Mouse (Mus musculus) embryonic fibroblast, embryonic 13.5 days (primary cell): Measurements from ENCODE around the gene Cyp19a1. TPM values are rescaled to one million over a fixed set of nuclear protein-coding genes. Genes with fewer than 3 reads are reported as not detected.

Experiments
- H3K27ac ChIP-seq: 2 replicates; pipeline ENCODE4 v1.5.1; 2012; ENCODE audit warnings: low read length, control low read depth, inconsistent platforms; ENCODE audit not compliant: insufficient read depth
- H3K4me1 ChIP-seq: 2 replicates; pipeline ENCODE4 v1.6.1; 2011; ENCODE audit warnings: low read length; ENCODE audit not compliant: control insufficient read depth, insufficient read depth
- H3K4me3 ChIP-seq: 2 replicates; pipeline ENCODE4 v1.5.1; 2011; ENCODE audit warnings: mild to moderate bottlenecking, control low read depth, low read length; ENCODE audit not compliant: insufficient read depth
- CTCF ChIP-seq: IDR thresholded peaks from 2 replicates; pipeline ENCODE4 v1.5.1; 2011; ENCODE audit warnings: mild to moderate bottlenecking, control low read depth, low read length, moderate library complexity, borderline replicate concordance; ENCODE audit not compliant: insufficient read depth
- POLR2A ChIP-seq: IDR thresholded peaks from 2 replicates; pipeline ENCODE4 v1.6.1; 2011; ENCODE audit warnings: low read depth, mild to moderate bottlenecking, control low read depth, low read length, moderate library complexity
- polyA plus RNA-seq: library from polyadenylated mRNA; stranded (reverse); fragments of >200 nt; gene quantifications from 2 replicates; pipeline ENCODE4 v1.2.4, GENCODE M21; 2011; ENCODE audit warnings: low read depth; ENCODE audit not compliant: missing spikeins, insufficient read length

Gene Cyp19a1
- polyA plus RNA-seq, 1 experiment, result not detected

GRCm38 (mm10) chr9:54270889-54271288 lies 3.0 kb upstream of the Cyp19a1 start:
- no peak overlapping the region for H3K4me3 ChIP-seq
- TF ChIP-seq CTCF (no peak), POLR2A (no peak)
- H3K27ac ChIP-seq, result no peak overlapping the region
- no peaks in the 10 kb centered on the region for H3K4me1 ChIP-seq

GRCm38 (mm10) chr9:54269987-54270386 lies 2.1 kb upstream of the Cyp19a1 start:
- Histone ChIP-seq H3K4me1 (no peaks in the 10 kb centered on the region), H3K4me3 (no peak overlapping the region), H3K27ac (no peak overlapping the region)
- no peak for TF ChIP-seq CTCF
- no peak for TF ChIP-seq POLR2A

GRCm38 (mm10) chr9:54264754-54265153 lies 3.2 kb downstream of the Cyp19a1 start:
- Histone ChIP-seq H3K4me1 (no peaks in the 10 kb centered on the region; the same call in 1 of the 2 replicates), H3K27ac (no peak overlapping the region), H3K4me3 (no peak overlapping the region)
- TF ChIP-seq CTCF, result no peak
- no peak for TF ChIP-seq POLR2A

GRCm38 (mm10) chr9:54244869-54245665 lies 22.8 kb downstream of the Cyp19a1 start:
- no peak overlapping the region for H3K27ac ChIP-seq
- TF ChIP-seq POLR2A (no peak), CTCF (no peak)
- no peaks in the 10 kb centered on the region for H3K4me1 ChIP-seq
- no peak overlapping the region for H3K4me3 ChIP-seq

GRCm38 (mm10) chr9:54227580-54227979 lies 40.3 kb downstream of the Cyp19a1 start:
- H3K4me3 ChIP-seq, result no peak overlapping the region
- H3K27ac ChIP-seq, result no peak overlapping the region
- H3K4me1 ChIP-seq, result no peaks in the 10 kb centered on the region

GRCm38 (mm10) chr9:54216511-54216910 lies 51.4 kb downstream of the Cyp19a1 start:
- TF ChIP-seq CTCF, result no peak
- TF ChIP-seq POLR2A, result no peak
- Histone ChIP-seq H3K27ac (no peak overlapping the region), H3K4me3 (no peak overlapping the region), H3K4me1 (no peaks in the 10 kb centered on the region)

More at GRCm38 (mm10) chr9:54227580-54227979, 40.3 kb downstream of the Cyp19a1 start:
- TF ChIP-seq CTCF (no peak), POLR2A (no peak)

- H3K4me1 ChIP-seq, result no peaks in the 10 kb centered on the region
- H3K27ac ChIP-seq, result no peak overlapping the region
- no peak for TF ChIP-seq POLR2A
- TF ChIP-seq CTCF, result no peak
- H3K4me3 ChIP-seq, result no peak overlapping the region
Measured at GRCm38 (mm10) chr9:54214881-54215280, 53.0 kb downstream of the Cyp19a1 start.

- H3K4me3 ChIP-seq, result no peak overlapping the region
- TF ChIP-seq POLR2A (no peak), CTCF (0 out of 2 replicates have a peak, but pooled peaks have one; percentile 26)
Measured at GRCm38 (mm10) chr9:54194790-54195189, 73.1 kb downstream of the Cyp19a1 start.

GRCm38 (mm10) chr9:54191435-54191834 lies 76.5 kb downstream of the Cyp19a1 start:
- no peak for TF ChIP-seq CTCF
- no peak for TF ChIP-seq POLR2A
- Histone ChIP-seq H3K4me3 (no peak overlapping the region), H3K4me1 (no peaks in the 10 kb centered on the region), H3K27ac (no peak overlapping the region)

More at GRCm38 (mm10) chr9:54194790-54195189, 73.1 kb downstream of the Cyp19a1 start:
- Histone ChIP-seq H3K4me1 (no peaks in the 10 kb centered on the region), H3K27ac (no peak overlapping the region)

GRCm38 (mm10) chr9:54182484-54182883 lies 85.4 kb downstream of the Cyp19a1 start:
- no peak overlapping the region for H3K27ac ChIP-seq
- H3K4me1 ChIP-seq, result no peaks in the 10 kb centered on the region
- H3K4me3 ChIP-seq, result no peak overlapping the region
- TF ChIP-seq CTCF (no peak), POLR2A (no peak)
